Mouse (Mus musculus): ENCODE measurements at regions not wholly inside any gene's neighbourhood (a gene's known extent, or its start where the extent isn't known, plus 50 kb on each side); places are given as distances from the start of the nearest gene placed in this dataset.
"Not testable (repeated sequence)": the region's sequence is repeated elsewhere in the genome, so short reads cannot be mapped to it uniquely, and the experiment has no call there.

DNA sequence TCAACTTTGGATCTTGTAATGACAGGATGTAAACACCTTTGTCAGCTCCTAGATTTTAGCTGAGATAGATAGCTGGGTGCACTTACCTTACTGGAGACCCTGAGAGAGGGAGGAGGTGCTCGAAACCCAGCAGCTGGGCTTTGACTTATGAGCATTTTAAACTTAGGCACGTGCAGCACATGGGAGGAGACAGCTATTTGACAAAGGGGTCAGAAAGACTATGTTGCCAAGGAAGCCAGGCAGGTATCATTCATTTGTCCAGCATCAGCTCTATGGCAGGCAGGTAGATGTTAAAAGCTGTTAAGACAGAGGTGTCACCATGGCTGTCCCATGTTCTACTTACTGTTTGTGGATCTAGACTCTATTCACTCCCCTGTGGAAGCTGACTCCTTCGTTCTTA is 120.0 kb upstream of the Tet2 start:
- DNase-seq (ENCODE audit: low spot score in 2 of 2), result no peak

DNA sequence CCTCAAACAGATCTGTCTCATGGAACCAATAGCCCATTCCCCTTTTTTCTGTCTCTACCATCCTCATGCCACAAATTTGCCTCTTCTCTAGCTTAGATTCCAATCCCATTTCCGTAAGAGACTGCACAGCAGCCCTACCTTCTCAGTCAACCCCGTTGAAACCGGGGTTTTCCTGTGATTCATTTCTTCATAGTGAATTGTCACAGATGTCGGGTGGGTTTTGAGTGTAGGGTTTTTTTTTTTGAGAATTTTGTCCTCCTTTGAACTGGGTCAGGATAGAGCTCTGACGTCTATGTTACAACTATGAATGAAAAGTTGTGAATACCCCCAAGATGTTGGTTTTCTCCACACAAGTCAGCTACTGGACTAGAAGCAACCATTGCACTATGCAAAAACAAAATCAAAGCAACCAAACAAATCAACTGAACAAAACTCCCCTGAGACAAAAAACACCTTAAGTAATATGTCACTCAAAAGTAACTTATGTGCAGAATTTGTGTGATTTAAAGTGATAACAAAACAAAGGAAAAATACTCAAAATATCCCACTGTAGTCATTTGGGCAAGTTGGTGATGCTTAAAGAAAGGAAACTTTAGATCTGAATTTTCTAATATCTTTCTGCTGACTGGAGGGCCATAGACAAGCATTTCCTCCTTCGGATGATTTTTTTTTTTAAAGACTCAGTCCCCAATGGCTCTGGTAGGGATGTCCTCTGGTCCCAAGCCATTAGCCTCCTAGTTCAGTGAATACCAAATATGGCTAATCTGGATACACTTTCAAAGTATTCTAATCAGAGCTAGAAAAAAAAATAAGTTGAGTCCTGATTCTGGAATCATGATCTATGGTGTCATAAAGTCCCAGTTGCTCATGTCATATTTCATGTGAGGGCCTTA is 120.7 kb upstream of the Tet2 start:
- no peak for DNase-seq (ENCODE audit: low spot score in 2 of 2)

DNA sequence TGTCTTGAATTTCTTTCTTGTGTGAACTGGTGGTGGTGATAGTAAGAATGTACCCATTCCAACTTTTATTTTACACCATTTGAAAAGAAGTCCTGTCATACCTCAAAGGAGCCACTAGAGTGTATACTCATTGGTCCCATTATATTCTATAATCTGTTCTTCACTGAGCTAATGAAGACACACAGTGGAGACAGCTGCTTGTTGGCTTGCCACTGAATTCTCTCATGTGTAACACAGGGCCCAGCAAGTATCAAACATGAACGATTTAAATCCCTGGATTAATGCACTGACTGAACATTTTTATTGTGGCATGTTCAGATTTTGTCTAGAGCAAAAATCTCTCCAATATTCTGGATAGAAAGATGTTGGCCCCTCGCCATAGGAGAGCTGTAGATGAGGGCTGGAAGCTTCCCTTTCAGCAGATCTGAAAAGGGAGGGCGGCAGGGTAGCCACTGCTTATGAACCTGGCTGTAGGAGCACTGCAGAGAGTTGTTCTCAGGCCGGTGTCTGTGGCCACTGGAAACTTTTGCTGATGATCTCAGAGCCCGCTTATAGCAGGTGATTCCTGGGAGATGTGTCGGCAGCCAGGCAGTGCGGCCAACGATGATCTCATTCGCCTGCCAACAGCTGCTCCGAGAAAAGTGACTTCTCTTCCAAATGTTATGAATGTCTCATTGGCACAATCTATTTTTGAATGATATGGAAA is 128.0 kb upstream of the Tet2 start:
- DNase-seq (ENCODE audit: low spot score in 2 of 2), result no peak

DNA sequence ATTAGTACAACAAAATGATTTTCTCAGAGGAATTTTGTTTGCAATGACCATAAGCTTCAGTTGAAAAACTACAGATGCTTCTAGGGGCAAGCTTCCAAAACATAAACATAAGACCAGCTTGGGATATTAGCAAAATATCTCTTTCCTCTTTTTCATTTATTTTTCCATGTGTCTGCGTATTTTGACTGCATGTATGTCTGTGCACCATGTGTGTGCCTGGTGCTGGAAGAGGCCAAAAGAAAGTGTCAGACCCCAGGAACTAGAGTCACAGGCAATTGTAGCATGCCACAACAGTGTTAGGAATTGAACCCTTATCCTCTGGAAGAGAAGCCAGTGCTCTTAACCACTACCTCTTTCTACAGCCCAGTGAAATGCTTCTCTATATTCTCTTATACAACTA is 133.0 kb upstream of the Tet2 start:
- no peak for DNase-seq (ENCODE audit: low spot score in 2 of 2)

DNA sequence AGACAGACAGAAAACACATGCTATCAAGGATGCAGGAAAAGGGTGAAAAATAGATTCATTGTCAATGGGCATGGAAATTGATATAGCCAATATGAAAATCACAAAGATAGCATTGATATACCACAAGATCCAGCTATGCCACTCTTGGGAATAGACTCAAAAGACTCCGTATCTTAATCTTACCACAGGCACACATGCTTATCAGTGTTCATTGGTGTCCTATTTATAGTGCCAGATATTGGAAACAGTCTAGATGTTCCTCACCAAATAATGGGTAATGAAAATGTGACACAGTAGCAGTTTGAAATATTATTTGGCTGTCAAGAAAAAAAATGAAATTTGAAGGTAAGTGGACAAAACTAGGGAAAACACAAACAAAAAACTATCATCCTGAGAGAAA is 135.0 kb upstream of the Tet2 start:
- DNase-seq (ENCODE audit: low spot score in 2 of 2), result no peak

DNA sequence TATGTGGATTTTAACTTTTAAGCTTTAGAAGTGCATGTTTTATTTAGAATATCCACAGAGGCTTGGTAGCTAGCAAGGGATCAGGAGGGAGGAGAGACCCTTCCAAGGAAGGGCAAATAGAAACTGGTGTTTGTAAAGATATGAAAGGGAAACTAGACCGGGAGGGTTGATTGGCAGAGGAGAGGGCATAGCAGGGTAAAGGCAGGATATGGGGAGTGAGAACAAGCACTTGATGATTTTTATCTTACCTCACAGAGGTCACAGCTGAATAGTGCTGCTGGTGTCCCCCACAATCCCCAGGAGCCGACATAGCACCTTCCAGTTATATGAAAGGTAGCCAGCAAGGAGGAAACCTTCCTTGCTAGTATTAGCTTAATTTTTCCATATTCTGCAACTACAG is 135.4 kb upstream of the Tet2 start:
- DNase-seq (ENCODE audit: low spot score in 2 of 2), result no peak

DNA sequence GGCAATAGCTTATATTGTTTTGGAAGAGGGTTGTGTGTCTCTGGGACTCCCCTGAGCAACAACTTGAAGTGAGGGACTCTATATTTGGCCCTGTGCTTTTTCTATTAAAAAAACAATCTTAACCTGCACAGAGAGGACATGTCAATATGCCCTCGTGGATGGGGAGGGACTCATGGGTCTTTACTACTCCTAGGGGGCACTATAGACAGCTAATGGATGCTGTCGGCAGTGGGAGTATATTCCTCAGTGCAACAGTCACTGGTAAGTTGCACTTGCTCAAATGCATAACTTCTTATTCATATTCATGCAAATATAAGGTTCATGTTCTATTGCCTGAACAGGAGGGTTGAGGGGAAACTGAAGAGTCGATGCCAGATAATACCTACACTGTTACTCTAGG is 135.9 kb upstream of the Tet2 start:
- DNase-seq (ENCODE audit: low spot score in 2 of 2), result no peak

DNA sequence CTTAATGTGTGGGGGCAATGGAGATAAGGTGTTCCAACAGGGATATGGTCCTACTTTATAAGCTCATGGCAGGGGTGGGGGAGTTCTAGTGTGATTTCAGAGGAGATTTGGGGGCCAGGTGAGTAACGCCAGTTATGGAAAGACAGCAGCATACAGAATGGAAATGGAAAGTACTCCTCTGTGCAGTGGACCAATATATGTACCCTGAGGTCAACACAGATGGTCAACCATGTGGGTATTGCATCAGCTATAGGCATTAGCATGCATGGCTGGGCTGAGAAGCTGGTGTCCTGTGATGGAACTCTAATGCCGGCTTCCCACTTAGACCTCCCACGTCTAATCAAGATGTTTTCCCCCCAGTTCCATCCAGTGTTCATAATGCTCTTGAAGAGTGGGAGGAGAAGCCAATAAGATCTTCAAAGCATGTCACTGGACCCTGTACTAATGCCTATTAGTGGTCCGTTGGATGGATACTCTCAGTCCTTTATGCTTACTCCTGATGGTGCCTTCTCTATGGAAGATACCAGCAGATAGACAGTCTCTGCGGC is 139.3 kb upstream of the Tet2 start:
- DNase-seq (ENCODE audit: low spot score in 2 of 2), result no peak

DNA sequence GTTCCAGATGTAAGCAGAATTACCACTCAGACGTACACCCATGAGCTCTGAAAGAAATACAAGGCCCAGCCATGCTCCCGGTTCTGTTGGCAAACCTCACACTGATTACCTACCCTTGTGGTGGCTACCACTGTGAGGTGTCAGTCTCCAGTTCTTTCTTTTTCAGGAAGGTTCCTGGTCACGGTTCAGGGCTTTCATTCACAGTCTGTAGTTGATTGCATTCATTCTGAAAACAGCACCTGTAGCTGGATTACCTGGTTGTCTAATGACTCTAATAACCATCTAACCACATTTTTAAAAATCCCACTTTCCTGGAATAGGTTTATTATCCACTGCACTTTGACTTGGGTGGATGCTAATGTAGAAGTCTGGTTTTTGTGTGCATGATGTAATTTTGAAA is 139.8 kb upstream of the Tet2 start:
- no peak for DNase-seq (ENCODE audit: low spot score in 2 of 2)

DNA sequence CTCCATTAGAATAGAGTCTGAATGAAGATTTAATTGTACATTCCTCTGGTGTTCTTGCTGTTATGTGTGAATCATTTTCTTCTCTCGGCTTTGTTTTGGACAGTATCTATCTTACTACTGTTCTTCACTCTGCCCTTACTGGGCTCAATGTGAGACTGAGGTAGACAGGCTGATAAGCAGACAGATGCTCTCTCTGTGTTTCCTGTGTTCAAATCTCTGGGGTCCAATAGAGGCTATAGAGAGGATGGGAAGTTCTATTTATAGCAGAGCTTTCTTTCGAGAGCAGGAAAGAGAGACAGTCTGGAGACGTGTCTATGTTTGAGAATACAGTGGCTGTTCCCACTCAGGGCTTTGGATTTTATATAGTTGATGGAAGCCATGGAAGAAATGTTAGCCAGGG is 140.5 kb upstream of the Tet2 start:
- DNase-seq (ENCODE audit: low spot score in 2 of 2), result no peak

DNA sequence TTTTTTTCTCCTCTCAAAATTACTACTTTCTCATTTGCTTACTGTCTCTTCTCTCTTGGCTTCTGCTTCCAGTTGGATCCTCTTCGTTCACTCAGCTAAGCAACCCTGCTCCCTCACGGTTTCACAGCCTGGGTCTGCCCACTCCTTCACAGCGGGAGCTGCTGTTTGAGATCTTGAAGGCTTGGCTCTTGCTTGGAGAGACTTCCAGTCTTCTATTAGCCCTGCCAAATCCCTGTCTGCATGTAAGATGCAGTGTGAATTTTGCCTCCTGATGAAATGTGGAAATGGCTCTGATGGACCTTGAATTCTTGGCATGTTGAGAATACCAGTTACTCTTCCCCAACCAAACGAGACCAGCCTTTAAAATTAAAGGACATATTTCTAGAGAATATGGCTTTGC is 149.1 kb upstream of the Tet2 start:
- DNase-seq (ENCODE audit: low spot score in 2 of 2), result no peak

DNA sequence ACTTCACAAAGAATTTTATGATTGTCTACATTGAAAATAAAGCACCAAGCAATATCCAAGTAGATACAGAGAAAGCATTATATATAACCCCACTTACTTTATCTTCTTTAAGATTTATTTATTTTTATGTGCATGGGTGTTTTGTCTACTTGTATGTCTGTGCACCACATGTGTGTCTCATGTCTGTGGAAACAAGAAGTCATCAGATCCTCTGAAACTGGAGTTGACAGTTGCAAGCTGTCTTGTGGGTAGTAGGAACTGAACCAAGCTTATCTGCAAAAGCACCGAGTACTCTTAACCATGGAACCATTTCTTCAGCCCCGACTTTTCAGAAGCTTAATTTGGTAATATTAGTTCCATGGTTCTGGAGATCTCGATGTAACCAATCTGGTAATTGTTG is 151.2 kb upstream of the Tet2 start:
- no peak for DNase-seq (ENCODE audit: low spot score in 2 of 2)

DNA sequence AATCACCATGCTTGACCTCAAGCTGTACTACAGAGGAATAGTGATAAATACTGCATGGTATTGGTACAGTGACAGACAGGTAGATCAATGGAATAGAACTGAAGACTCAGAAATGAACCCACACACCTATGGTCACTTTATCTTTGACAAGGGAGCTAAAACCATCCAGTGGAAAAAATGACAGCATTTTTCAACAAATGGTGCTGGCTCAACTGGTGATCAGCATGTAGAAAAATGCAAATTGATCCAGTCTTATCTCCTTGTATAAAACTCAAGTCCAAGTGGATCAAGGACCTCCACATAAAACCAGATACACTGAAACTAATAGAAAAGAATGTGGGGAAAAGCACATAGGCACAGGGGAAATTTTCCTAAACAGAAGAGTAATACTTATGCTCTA is 159.9 kb upstream of the Tet2 start:
- DNase-seq (ENCODE audit: low spot score in 2 of 2), result not testable (repeated sequence)

DNA sequence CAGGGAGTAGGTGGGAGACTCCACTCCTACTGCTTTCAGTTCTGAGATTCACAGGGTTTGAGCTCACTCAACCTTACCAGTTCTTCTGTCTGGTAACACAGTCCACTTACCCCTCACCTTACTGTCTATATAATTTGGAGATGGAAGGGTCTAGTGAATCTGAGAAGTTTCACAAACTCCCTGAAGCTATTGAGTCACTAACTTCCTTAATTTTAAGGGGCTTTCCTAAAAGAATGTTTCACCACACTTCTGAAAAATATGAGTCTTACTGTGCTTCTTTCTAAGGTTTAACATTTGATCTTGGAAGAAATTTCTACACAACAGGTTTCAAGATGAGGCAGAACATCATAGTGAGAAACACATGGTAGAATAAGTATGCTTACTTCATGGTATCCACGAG is 166.6 kb upstream of the Tet2 start:
- DNase-seq (ENCODE audit: low spot score in 2 of 2), result no peak

DNA sequence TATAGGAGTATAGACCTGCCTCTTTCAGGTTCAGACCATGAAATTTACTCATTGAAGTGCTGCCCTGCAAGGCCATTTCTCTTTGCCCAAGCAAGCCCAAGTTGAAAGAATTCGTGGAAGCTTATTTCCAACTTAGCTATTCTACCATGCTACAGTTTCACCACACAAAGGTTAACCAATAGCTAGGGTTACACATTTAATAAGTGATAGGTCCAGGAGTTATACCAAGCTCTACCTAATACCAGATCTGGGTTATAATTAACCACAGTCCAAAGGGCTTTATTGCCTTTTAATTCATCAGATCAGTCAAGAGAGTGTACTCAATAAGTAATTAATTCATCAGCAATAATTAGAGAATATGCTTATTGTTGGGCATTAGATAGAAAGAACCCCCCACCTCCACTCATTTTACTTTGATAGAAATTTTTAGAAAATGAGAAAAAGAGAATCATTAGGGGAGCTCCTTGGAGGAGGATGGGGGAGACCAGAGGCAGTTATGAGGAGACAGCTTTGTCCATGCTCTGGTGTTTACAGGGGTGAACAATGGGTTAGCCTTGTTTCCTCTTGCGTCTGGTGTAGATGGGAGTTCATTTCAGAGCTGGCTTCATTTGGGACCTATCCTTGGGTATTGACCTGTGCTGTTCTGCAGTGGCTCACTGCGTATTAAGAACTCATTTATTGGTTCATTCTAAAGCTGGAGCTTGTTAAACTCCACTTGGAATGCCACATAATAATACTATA is 177.8 kb upstream of the Tet2 start:
- no peak for DNase-seq (ENCODE audit: low spot score in 2 of 2)

DNA sequence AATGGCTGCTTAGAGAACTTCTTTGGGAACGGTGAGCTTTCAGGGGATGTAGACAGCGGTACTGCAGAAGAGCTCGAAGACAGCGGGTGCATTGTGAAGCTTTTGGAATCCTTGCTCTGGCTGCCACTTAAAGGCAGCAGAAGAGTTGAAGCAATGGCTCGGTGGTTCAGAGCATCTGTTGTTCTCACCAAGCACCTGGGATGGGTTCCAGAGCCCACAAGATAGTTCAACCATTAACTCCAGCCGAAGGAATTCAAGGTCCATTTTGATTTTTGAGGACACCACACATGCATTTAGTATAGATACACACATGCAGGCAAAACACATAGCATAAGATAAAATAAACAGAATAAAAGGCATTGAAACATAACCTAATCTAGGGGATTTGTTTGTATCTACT is 181.9 kb upstream of the Tet2 start:
- no peak for DNase-seq (ENCODE audit: low spot score in 2 of 2)

DNA sequence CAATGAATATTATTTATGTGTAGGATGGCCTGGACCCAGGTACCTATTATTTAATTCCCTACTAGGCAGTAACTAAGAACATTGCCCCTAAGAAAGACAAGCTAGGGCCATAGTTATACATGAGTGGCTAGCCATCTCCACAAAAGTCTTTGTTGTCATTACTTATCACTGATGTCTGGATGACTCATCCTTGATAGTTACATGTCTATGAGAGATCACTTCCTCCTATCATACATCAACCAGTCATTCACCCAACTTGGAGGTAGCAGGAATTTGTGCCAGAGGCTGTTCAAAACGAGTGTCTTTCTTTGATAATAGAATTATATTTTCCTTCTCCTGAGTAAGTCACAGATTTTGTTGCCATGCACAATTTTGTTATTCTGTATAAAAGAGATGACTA is 190.7 kb upstream of the Tet2 start:
- DNase-seq (ENCODE audit: low spot score in 2 of 2), result no peak

DNA sequence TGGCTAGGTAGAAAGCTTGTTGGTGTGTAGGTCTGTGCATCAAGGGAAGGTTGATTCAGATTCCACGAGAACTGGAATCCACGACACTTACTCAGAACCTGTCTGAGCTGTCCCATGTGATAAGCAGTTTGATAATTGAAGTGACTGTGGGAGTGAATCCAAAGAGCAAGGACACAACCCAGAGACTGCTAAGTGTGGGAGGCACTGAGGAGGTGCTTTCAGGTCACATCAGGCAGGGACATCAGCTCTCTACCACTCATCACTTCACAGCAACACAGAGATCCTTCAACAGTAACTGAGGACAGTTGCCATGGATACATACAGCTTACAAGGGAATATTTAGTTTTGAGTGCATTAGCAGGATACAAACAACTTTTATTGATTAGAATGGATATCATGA is 194.0 kb upstream of the Tet2 start:
- DNase-seq (ENCODE audit: low spot score in 2 of 2), result no peak

DNA sequence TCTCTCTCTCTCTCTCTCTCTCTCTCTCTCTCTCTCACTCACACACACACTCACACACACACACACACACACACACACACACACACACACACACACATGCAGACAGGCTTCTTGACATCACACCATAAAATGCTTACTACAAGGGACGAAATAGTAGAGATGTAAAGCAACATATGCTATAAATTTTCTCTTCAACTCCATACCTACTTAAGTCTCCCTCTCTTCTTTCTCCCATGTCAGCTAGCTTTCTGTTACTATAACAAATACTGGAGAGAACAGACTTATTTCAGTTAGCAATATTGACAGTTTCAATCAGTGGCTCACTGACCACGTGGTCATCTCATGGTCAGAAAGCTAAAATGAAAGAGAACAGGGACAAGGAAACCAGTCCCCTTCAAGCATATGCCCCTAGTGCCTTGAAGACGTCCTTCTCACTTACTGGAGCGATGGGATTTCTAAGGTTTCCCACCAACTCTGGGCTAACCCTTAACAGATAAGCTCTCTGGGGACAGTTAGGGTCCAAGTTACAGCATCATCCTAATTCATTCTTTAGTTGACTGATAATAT is 199.7 kb upstream of the Tet2 start:
- DNase-seq (ENCODE audit: low spot score in 2 of 2), result no peak

DNA sequence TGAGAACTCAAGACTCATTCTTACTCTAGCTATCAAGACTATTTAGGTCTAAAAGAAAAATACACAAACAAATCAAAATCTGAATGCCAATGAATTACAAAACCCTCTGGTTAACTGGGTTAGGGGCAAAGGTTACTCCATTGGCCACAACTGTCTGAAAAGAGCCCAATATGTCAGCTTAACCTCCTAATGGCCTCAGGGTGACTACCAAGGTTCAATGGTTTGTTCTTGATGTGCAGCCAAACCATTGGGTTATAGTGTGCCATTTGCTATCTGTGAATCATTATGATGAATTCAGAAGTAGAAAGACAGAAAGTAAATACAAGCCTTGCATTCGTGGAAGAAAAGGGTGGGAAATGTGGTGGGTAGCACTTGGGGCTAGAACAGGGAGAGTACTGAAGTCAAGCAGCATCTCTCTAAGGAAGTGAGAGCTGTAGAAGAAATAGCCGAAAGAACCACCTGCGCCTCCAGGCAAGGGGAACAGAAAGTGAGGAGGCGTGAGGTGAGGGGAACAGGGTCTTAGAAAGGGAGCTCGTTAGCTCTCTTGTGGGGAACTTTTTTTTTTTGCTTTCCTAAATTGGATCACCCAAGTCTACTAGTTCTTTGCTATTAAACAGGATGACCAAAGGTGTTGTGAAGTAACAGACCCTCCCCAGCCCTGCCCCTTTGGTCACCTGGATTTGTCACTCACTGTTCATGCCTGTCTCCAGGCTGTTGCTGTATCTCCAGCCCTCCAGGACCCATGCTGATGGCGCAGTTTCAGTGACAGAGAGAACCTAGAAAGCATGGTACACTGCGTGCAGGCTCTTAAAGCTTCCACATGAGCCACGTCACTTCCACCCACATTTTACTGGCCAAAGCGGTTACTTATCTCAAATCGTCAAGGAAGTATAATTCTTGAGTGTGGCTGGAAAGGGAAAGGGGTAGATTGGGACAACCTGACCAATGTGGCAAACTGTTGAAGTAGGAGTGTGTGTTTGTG is 204.1 kb upstream of the Tet2 start:
- DNase-seq (ENCODE audit: low spot score in 2 of 2), result peak in 1 of 2 experiments; percentile 38

DNA sequence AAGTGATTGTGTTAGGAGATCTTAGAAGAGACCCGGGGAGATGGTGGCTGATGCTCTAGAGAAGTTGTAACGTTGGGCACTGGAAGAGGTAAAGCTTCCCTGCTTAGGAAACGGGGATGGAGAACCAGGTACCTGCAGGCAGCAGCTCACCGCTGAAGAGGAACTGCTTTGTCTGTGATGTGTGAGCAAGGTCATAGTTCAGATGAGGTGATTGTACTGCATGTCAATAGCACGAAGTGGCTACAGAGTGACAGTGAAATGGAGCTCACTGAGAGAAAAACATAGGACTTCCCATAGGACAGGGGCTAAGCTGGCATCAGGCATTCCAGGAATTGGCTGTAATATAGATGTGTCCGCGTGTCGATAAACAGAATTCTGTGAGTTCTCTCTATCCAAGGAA is 205.1 kb upstream of the Tet2 start:
- no peak for DNase-seq (ENCODE audit: low spot score in 2 of 2)

All from spleen, postnatal 10 days (tissue).